Mouse (Mus musculus): ENCODE measurements around the gene Pigk.

GRCm38 (mm10) chr3:152758500-152759032, 44.7 kb downstream of the Pigk start:
- TF ChIP-seq POLR2A (IDR thresholded peaks at IDR 0.05; ENCODE audit: low read depth, low read length), result no peak
- TF ChIP-seq CTCF (IDR thresholded peaks at IDR 0.05; ENCODE audit: borderline replicate concordance, insufficient read depth, low read length), result no peak
